Mouse (Mus musculus) heart, adult 2 months (tissue): ENCODE measurements around the gene Foxn3.

Source experiments
- CTCF ChIP-seq: fragments of 200-600 bp; IDR thresholded peaks from 2 replicates; pipeline ENCODE4 v1.8.1; 2022; ENCODE audit warnings: antibody characterized with exemption, mild to moderate bottlenecking, moderate library complexity
- EP300 ChIP-seq: fragments of 200-500 bp; IDR thresholded peaks from 2 replicates; pipeline ENCODE4 v1.6.1; 2011; ENCODE audit warnings: low read depth, low read length, control low read depth; ENCODE audit not compliant: insufficient read depth

DNA sequence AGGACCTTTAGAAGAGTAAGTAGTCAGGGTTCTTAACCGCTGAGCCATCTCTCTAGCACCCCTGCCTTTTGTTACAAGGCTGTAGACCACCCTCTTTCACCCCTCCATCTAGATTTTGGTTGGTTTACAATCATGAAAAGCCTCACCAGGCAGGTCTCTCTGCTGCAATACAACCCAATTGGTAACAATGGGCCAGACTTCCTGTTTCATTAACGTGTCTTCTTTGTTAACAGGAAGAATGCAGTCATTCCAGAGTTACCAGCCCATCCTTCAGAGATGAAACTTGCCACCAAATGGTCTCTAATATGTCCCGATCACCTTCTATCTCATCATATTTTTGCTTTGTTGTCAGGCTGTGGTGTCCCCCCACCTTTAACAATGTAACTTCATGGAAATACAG lies 66.4 kb downstream of the Foxn3 start:
- TF ChIP-seq EP300 (no peak), CTCF (no peak)
